Mouse (Mus musculus) hindbrain, postnatal 0 days (tissue): ENCODE data around the gene Gm13696. TPM values are rescaled to one million over a fixed set of nuclear protein-coding genes. Genes with fewer than 3 reads are reported as not detected.

Experiments
- ATAC-seq: fragments of 200-750 bp; cut with Nextera tagmentation; 2 replicates; pipeline ENCODE4 v1.8.0; 2017; ENCODE audit warnings: mild to moderate bottlenecking, moderate TSS enrichment, moderate library complexity
- DNase-seq: peaks from one replicate; pipeline ENCODE4 v3.0.0-alpha.2; 2015; ENCODE audit warnings: low spot score
- H3K27ac ChIP-seq: fragments of 300-500 bp; sonication (generic); 2 replicates; pipeline ENCODE4 v1.5.1; 2014; ENCODE audit warnings: mild to moderate bottlenecking
- H3K27me3 ChIP-seq: fragments of 300-500 bp; sonication (generic); 2 replicates; pipeline ENCODE4 v1.6.1; 2014; ENCODE audit warnings: low read length, mixed read lengths; ENCODE audit not compliant: insufficient read depth
- H3K36me3 ChIP-seq: fragments of 300-500 bp; sonication (generic); 2 replicates; pipeline ENCODE4 v1.6.1; 2014; ENCODE audit warnings: low read length, mixed read lengths; ENCODE audit not compliant: insufficient read depth
- H3K4me1 ChIP-seq: fragments of 300-500 bp; sonication (generic); 2 replicates; pipeline ENCODE4 v1.6.1; 2014; ENCODE audit warnings: antibody characterized with exemption, low read length, mixed read lengths; ENCODE audit not compliant: insufficient read depth
- H3K4me2 ChIP-seq: fragments of 300-500 bp; sonication (generic); 2 replicates; pipeline ENCODE4 v1.6.1; 2014; ENCODE audit warnings: low read depth, mild to moderate bottlenecking, low read length, moderate library complexity, mixed read lengths
- H3K4me3 ChIP-seq: fragments of 300-500 bp; sonication (generic); 2 replicates; pipeline ENCODE4 v1.5.1; 2014; ENCODE audit warnings: low read length
- H3K9ac ChIP-seq: fragments of 300-500 bp; sonication (generic); replicated peaks from 2 replicates; pipeline ENCODE4 v1.6.1; 2014; ENCODE audit warnings: mild to moderate bottlenecking, low read length, moderate library complexity, mixed read lengths
- H3K9me3 ChIP-seq: fragments of 300-500 bp; sonication (generic); 2 replicates; pipeline ENCODE4 v1.6.1; 2016; ENCODE audit warnings: low read length, mixed read lengths
- CTCF ChIP-seq: IDR thresholded peaks from 2 replicates; pipeline ENCODE4 v1.5.1; 2016; ENCODE audit warnings: antibody characterized with exemption, control low read depth, low read depth
- WGBS: fragments of 180-500 bp; shearing (Covaris S2); extraction: QIAGEN DNeasy Blood & Tissue Kit; methylation state at CpG from one replicate; pipeline ENCODE4 v1.1.7; 2014; 5-methylcytosine and 5-hydroxymethylcytosine counted together
- polyA plus RNA-seq: library from polyadenylated mRNA; unstranded; fragments of >200 nt; fragmentation: Nextera tagmentation; extraction: Ambion mirVana; gene quantifications from 2 replicates; pipeline ENCODE4 v1.2.1, GENCODE M21; 2015
- total RNA-seq: library from RNA; depleted of rRNA; stranded (reverse); fragments of >200 nt; gene quantifications from 2 replicates; pipeline ENCODE4 v1.2.3, GENCODE M21; 2014; rRNA removed

Gene Gm13696
- total and polyA plus RNA-seq, 2 experiments from 2014 or later = not detected

- Histone ChIP-seq H3K27ac (no peak overlapping the region), H3K9ac (no peak overlapping the region), H3K4me2 (no peak overlapping the region), H3K4me1 (no peaks in the 10 kb centered on the region; the same call in 1 of the 2 replicates), H3K9me3 (no peaks in the 10 kb centered on the region), H3K27me3 (no peaks in the 10 kb centered on the region), H3K36me3 (no peaks in the 10 kb centered on the region), H3K4me3 (no peak overlapping the region)
- no peak for DNase-seq
- WGBS = 55% methylated on average over 3 of the region's 3 CpGs
- no peak for TF ChIP-seq CTCF
- no peak for ATAC-seq
Observed at GRCm38 (mm10) chr2:84018330-84018729, 45.4 kb downstream of the Gm13696 start.

GRCm38 (mm10) chr2:84019519-84020305 lies 46.8 kb downstream of the Gm13696 start:
- no peaks in the 10 kb centered on the region for H3K9me3 ChIP-seq
- H3K9ac ChIP-seq = no peak overlapping the region
- no peak overlapping the region for H3K4me2 ChIP-seq
- DNase-seq (no peak), ATAC-seq (no peak)
- H3K4me3 ChIP-seq = no peak overlapping the region
- no peak overlapping the region for H3K27ac ChIP-seq
- no peaks in the 10 kb centered on the region for H3K27me3 ChIP-seq
- no peaks in the 10 kb centered on the region for H3K36me3 ChIP-seq
- 78% methylated on average over 8 of the region's 8 CpGs for WGBS
- TF ChIP-seq CTCF = no peak
- no peaks in the 10 kb centered on the region; the same call in 1 of the 2 replicates for H3K4me1 ChIP-seq

GRCm38 (mm10) chr2:84021930-84022329 lies 49.0 kb downstream of the Gm13696 start:
- no peak for DNase-seq
- no peaks in the 10 kb centered on the region; the same call in 1 of the 2 replicates for H3K4me1 ChIP-seq
- H3K9ac ChIP-seq = no peak overlapping the region
- no peak for TF ChIP-seq CTCF
- no peaks in the 10 kb centered on the region for H3K9me3 ChIP-seq
- 59% methylated on average over 2 of the region's 2 CpGs for WGBS
- no peak for ATAC-seq
- no peaks in the 10 kb centered on the region for H3K27me3 ChIP-seq
- no peaks in the 10 kb centered on the region for H3K36me3 ChIP-seq
- no peak overlapping the region for H3K4me2 ChIP-seq
- no peak overlapping the region for H3K27ac ChIP-seq
- no peak overlapping the region for H3K4me3 ChIP-seq

- no peak overlapping the region for H3K4me3 ChIP-seq
- no peak overlapping the region for H3K27ac ChIP-seq
- no peaks in the 10 kb centered on the region for H3K27me3 ChIP-seq
- H3K36me3 ChIP-seq = no peaks in the 10 kb centered on the region
- no peak overlapping the region for H3K9ac ChIP-seq
- no peak for DNase-seq
- no peaks in the 10 kb centered on the region for H3K9me3 ChIP-seq
- no peaks in the 10 kb centered on the region; the same call in 1 of the 2 replicates for H3K4me1 ChIP-seq
- no peak for ATAC-seq
- TF ChIP-seq CTCF = no peak
- no peak overlapping the region for H3K4me2 ChIP-seq
- 84% methylated on average over 2 of the region's 2 CpGs for WGBS
Observed at GRCm38 (mm10) chr2:84022905-84023304, 50.0 kb downstream of the Gm13696 start.

GRCm38 (mm10) chr2:84023319-84023718 lies 50.4 kb downstream of the Gm13696 start:
- Histone ChIP-seq H3K4me2 (no peak overlapping the region), H3K4me3 (no peak overlapping the region), H3K4me1 (no peaks in the 10 kb centered on the region; the same call in 1 of the 2 replicates), H3K27me3 (no peaks in the 10 kb centered on the region), H3K27ac (no peak overlapping the region), H3K36me3 (no peaks in the 10 kb centered on the region), H3K9me3 (no peaks in the 10 kb centered on the region), H3K9ac (no peak overlapping the region)
- WGBS = 83% methylated on average over 2 of the region's 2 CpGs
- no peak for TF ChIP-seq CTCF
- ATAC-seq (no peak), DNase-seq (no peak)

Other genes with a start within 250 kb of the Gm13696 start
- 47.4 and 54.0 TPM in 2 replicates for gene Itgav, start 248.7 kb upstream of the Gm13696 start, total RNA-seq
- 30.8 and 39.4 TPM in 2 replicates for gene Itgav, start 248.7 kb upstream of the Gm13696 start, polyA plus RNA-seq
- gene Fam171b, start 160.5 kb upstream of the Gm13696 start, total RNA-seq = 70.3 and 75.5 TPM in 2 replicates
- gene Fam171b, start 160.5 kb upstream of the Gm13696 start, polyA plus RNA-seq = 69.0 and 72.1 TPM in 2 replicates
- not detected in 2 replicates for gene Zswim2, start 31.9 kb upstream of the Gm13696 start, total RNA-seq
- not detected in 2 replicates for gene Zswim2, start 31.9 kb upstream of the Gm13696 start, polyA plus RNA-seq
- not detected in 2 replicates for gene Gm13698, start 17.4 kb upstream of the Gm13696 start, total RNA-seq
- not detected in 2 replicates for gene Gm13698, start 17.4 kb upstream of the Gm13696 start, polyA plus RNA-seq
- not detected in 2 replicates for gene Gm13693, start 11.6 kb upstream of the Gm13696 start, total RNA-seq
- not detected in 2 replicates for gene Gm13693, start 11.6 kb upstream of the Gm13696 start, polyA plus RNA-seq
- gene Gm13695, start 5.8 kb upstream of the Gm13696 start, total RNA-seq = not detected in 2 replicates
- gene Gm13695, start 5.8 kb upstream of the Gm13696 start, polyA plus RNA-seq = not detected in 2 replicates
- gene Gm13694, start 5.8 kb downstream of the Gm13696 start, total RNA-seq = not detected in 2 replicates
- gene Gm13694, start 5.8 kb downstream of the Gm13696 start, polyA plus RNA-seq = not detected in 2 replicates
- not detected in 2 replicates for gene Gm13697, start 11.6 kb downstream of the Gm13696 start, total RNA-seq
- gene Gm13697, start 11.6 kb downstream of the Gm13696 start, polyA plus RNA-seq = not detected in 2 replicates
- not detected in 2 replicates for gene Gm13691, start 17.4 kb downstream of the Gm13696 start, total RNA-seq
- not detected in 2 replicates for gene Gm13691, start 17.4 kb downstream of the Gm13696 start, polyA plus RNA-seq